Mouse (Mus musculus) heart, adult 8-10 months (tissue): ENCODE results near the gene Dclk1. TPM values are rescaled to one million over a fixed set of nuclear protein-coding genes. Genes with fewer than 3 reads are reported as not detected.

Experiments
- DNase-seq: peaks from one replicate; pipeline ENCODE4 v3.0.0; 2022; ENCODE audit warnings: low spot score
- total RNA-seq, 4 experiments: library from RNA; stranded (reverse); gene quantifications; 2 replicates each; pipeline ENCODE4 v1.2.4; 2022

Gene Dclk1
- total RNA-seq, 4 experiments from 2014 or later = 2.4 to 4.7 (median 3.6) TPM

- no peak for DNase-seq
Observed at GRCm38 (mm10) chr3:55587434-55587971, 345.3 kb downstream of the Dclk1 start.

- DNase-seq = no peak
Observed at GRCm38 (mm10) chr3:55587972-55588946, 346.1 kb downstream of the Dclk1 start.

Other genes with a start within 250 kb of the Dclk1 start
- not detected for gene Ccna1, start 186.9 kb upstream of the Dclk1 start, total RNA-seq
- 10 to 100 TPM; 36.9 to 46.0 (median 43.0) TPM for gene Spg20, start 130.3 kb upstream of the Dclk1 start, total RNA-seq
- gene Ccdc169, start 105.0 kb upstream of the Dclk1 start, total RNA-seq = under 1 TPM in 2 of 4 experiments, not detected in 2; 0.08 to 0.09 TPM
- not detected for gene Sohlh2, start 60.3 kb upstream of the Dclk1 start, total RNA-seq
- gene Gm21954, start 229.8 kb downstream of the Dclk1 start, total RNA-seq = not detected